Mouse (Mus musculus): ENCODE measurements around the gene Creld2.

GRCm38 (mm10) chr15:88868024-88868742 is 48.7 kb downstream of the Creld2 start:
- TF ChIP-seq POLR2A (IDR thresholded peaks at IDR 0.05; ENCODE audit: borderline replicate concordance, extremely low read depth, low read depth, low read length) (0 out of 2 replicates have a peak, but pooled peaks have one; percentile 7), CTCF (IDR thresholded peaks at IDR 0.05; ENCODE audit: insufficient read depth, low read length) (no peak)
